1 mouse cellular context compared by ENCODE assay signal in genomic region chr5:135537794-135538214, GRCm38 (mm10).
TF ChIP-seq lines count a peak whose summit lies in the region.

No protein-coding gene starts in this region.

TF ChIP-seq in MEL, 35 proteins besides CTCF, POLR2A, EP300 and RAD21 (continued from another document):
- TF ChIP-seq CHD2 (IDR thresholded peaks at IDR 0.05; ENCODE audit: low read length), result no peak
- no peak for TF ChIP-seq MAFK (IDR thresholded peaks at IDR 0.05; ENCODE audit: borderline replicate concordance, low read depth, low read length)
- TF ChIP-seq MAX (IDR thresholded peaks at IDR 0.05; ENCODE audit: low read length), result peak; percentile 94
- TF ChIP-seq UBTF (IDR thresholded peaks at IDR 0.05; ENCODE audit: borderline replicate concordance, insufficient read depth, low read depth, low read length), result no peak
TF ChIP-seq in MEL: peak in this region for 5.
